Mouse (Mus musculus) cerebellum, adult 2 months (tissue): ENCODE results near the gene Cacnb3. TPM values are rescaled to one million over a fixed set of nuclear protein-coding genes. Genes with fewer than 3 reads are reported as not detected.

Experiments
- DNase-seq, 2 experiments: peaks; one replicate each; pipeline ENCODE4 v3.0.0; 2021
- H3K27ac ChIP-seq: fragments of 200-500 bp; 2 replicates; pipeline ENCODE4 v1.5.1; 2012; ENCODE audit warnings: low read length, control low read depth, inconsistent platforms; ENCODE audit not compliant: insufficient read depth
- H3K27me3 ChIP-seq: fragments of 200-500 bp; 2 replicates; pipeline ENCODE4 v1.6.1; 2012; ENCODE audit warnings: inconsistent platforms, mild to moderate bottlenecking, low read length, moderate library complexity; ENCODE audit not compliant: control insufficient read depth, insufficient read depth
- H3K4me1 ChIP-seq: fragments of 200-500 bp; 2 replicates; pipeline ENCODE4 v1.6.1; 2011; ENCODE audit warnings: low read length; ENCODE audit not compliant: control insufficient read depth, insufficient read depth
- H3K4me3 ChIP-seq: fragments of 200-500 bp; replicated peaks from 2 replicates; pipeline ENCODE3; 2011; ENCODE audit warnings: mild to moderate bottlenecking, low read depth, low read length, control low read depth; ENCODE audit not compliant: insufficient read depth
- CTCF ChIP-seq: fragments of 200-500 bp; IDR thresholded peaks from 2 replicates; pipeline ENCODE4 v1.5.1; 2011; ENCODE audit warnings: low read depth, mild to moderate bottlenecking, control low read depth, low read length, moderate library complexity, borderline replicate concordance; ENCODE audit not compliant: insufficient read depth
- POLR2A ChIP-seq: fragments of 200-500 bp; IDR thresholded peaks from 2 replicates; pipeline ENCODE4 v1.6.1; 2011; ENCODE audit warnings: low read length, control low read depth, borderline replicate concordance; ENCODE audit not compliant: insufficient read depth
- WGBS: fragments of 180-500 bp; shearing (Covaris S2); methylation state at CpG from one replicate; pipeline ENCODE4 v1.1.7; 2018; 5-methylcytosine and 5-hydroxymethylcytosine counted together
- polyA plus RNA-seq: library from polyadenylated mRNA; depleted of rRNA; stranded (reverse); fragments of >200 nt; gene quantifications from 2 replicates; pipeline ENCODE4 v1.2.3, GENCODE M21; 2012; rRNA removed

Cacnb3 gene
- polyA plus RNA-seq, 1 experiment = 65.4 TPM

DNA sequence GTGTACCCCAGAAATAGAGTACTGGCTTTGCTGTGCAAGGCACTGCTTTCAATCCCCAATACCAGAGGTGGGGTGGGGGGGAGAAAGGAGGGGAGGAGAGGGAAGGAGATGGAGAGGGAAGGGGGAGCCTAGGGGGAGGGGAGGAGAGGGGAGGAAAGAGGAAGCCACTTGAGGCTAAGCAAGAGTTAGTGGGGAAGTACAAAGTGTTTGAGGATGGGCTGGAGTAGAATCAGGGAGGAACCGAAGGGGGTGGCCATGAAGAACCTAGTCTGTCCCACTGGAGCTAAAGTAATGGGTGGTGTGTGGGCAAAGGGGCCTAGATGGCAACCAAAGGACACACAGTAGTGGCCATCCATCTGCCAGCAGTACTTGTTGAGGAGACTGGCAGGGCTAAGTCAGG is 53.1 kb downstream of the Cacnb3 start:
- Histone ChIP-seq H3K27me3 (no peaks in the 10 kb centered on the region), H3K4me1 (no peaks in the 10 kb centered on the region), H3K27ac (no peak overlapping the region), H3K4me3 (no peak overlapping the region)
- no peak for DNase-seq
- TF ChIP-seq CTCF = no peak
- TF ChIP-seq POLR2A = no peak
- WGBS = 86% methylated on average over 1 of the region's 1 CpGs

DNA sequence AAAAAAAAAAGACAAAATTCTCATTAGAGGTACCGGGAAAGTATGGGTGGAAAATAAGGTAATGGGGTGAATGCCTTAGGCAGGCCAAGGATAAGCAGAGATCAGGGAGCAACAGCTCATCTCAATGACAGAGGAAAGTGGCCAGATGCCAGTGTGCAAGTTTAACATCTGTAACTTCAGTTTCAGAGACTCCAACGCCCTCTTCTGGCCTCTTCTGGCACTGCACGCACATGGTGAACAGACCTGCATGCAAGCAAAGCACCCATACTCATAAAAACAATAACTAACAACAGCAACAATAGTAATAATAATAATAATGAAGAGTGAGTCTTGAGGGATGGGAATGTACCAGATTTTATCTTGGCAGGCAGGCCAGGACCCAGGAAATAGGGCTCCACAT is 55.3 kb downstream of the Cacnb3 start:
- no peak overlapping the region for H3K27ac ChIP-seq
- WGBS = 71% methylated on average over 3 of the region's 3 CpGs
- H3K4me1 ChIP-seq = no peaks in the 10 kb centered on the region
- DNase-seq = no peak
- H3K27me3 ChIP-seq = no peaks in the 10 kb centered on the region
- TF ChIP-seq POLR2A (no peak), CTCF (0 out of 2 replicates have a peak, but pooled peaks have one; percentile 4)
- H3K4me3 ChIP-seq = no peak overlapping the region

DNA sequence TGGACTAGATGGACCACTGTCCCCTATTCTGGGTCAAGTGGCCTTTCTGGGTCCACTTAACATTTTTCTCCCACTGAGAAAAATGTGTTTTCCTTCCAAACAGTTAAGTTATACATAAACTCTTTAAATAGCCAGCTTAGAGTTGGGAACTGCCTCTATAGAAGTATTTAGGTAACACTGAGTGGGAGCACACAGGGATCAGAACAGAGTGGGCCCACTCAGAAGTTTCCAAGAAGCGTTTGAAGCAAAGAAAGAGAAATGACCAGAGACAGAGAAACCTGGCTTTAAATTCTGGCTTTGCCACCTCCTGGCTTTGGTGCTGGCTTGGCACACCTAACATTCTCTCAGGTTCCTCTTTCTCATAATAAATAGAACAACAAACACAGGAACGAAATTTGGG is 59.0 kb downstream of the Cacnb3 start:
- H3K27ac ChIP-seq = no peak overlapping the region
- TF ChIP-seq POLR2A (no peak), CTCF (no peak)
- no peak overlapping the region for H3K4me3 ChIP-seq
- DNase-seq = no peak
- H3K27me3 ChIP-seq = no peaks in the 10 kb centered on the region
- H3K4me1 ChIP-seq = no peaks in the 10 kb centered on the region
- 73% methylated on average over 2 of the region's 2 CpGs for WGBS

DNA sequence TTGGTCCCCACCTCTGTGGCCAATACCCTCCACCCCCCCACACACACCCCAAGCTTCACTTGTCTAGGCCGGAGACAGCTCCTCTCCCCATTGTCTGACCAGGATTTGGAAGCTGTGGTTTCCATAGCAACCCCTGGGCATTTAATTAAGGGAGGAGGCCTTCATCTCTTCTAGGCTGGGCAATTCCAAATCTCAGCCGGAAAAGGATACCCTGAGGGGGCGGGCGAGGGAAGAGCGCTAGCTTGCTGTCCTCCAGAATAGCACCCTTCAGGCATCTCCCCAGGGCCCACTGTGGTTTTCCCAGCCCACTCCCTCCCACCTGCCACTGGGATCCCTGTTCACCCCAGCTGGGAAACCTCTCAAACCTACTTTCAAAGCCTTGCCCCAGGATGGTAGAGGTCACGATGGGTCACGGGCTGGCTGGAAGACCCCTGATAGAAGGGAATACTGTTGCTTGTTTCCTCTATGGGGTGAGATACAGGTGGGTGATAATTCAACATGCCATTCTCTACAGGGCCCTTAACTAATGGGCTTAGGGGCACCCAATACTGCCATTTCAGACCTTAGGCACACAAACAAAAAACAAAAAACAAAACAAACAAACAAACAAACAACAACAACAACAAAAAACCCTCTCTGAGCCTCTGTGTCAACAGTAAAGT is 61.0 kb downstream of the Cacnb3 start:
- no peak for DNase-seq
- H3K4me1 ChIP-seq = no peaks in the 10 kb centered on the region
- no peak overlapping the region for H3K4me3 ChIP-seq
- WGBS = 60% methylated on average over 7 of the region's 7 CpGs
- no peak overlapping the region for H3K27ac ChIP-seq
- TF ChIP-seq CTCF (no peak), POLR2A (no peak)
- no peaks in the 10 kb centered on the region for H3K27me3 ChIP-seq

DNA sequence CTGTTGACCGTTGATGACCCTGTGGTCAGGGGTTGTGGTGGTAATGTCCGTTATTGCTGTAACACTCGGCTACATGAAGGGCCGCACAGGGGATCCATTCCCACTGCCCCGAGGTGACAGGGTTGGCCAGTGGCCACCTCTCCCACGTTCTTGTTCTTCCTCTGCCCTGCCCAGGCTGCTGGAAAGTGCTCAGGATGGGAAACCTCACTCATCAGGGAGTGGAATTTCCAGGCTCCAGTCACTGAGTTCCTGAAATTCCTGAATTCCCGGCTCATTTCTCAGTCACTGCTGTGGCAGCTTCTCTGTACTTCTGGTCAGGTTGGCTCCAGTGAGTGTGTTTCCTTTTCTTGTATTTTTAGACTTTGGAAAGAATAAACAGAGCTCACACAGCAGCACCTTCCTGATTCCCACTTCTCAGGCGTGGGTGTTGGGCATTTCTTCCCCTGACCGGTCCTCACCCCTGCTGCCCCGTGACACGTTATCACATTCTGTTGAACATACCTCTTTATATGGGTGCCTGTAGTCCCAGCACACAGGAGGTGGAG is 61.6 kb downstream of the Cacnb3 start:
- TF ChIP-seq POLR2A (no peak), CTCF (no peak)
- no peak for DNase-seq
- Histone ChIP-seq H3K27me3 (no peaks in the 10 kb centered on the region), H3K4me1 (no peaks in the 10 kb centered on the region), H3K4me3 (no peak overlapping the region), H3K27ac (no peak overlapping the region)
- 58% methylated on average over 11 of the region's 11 CpGs for WGBS

Other genes with a start within 250 kb of the Cacnb3 start
- not detected in 2 replicates for gene Olfr283, start 249.9 kb upstream of the Cacnb3 start, polyA plus RNA-seq
- not detected in 2 replicates for gene Olfr282, start 199.6 kb upstream of the Cacnb3 start, polyA plus RNA-seq
- not detected in 2 replicates for gene Olfr281, start 178.3 kb upstream of the Cacnb3 start, polyA plus RNA-seq
- not detected in 2 replicates for gene OR5BS1P, start 160.9 kb upstream of the Cacnb3 start, polyA plus RNA-seq
- 0.34 TPM in 1 of 2 replicates, not detected in the other for gene Lalba, start 148.1 kb upstream of the Cacnb3 start, polyA plus RNA-seq
- gene Olfr279, start 138.4 kb upstream of the Cacnb3 start, polyA plus RNA-seq = 0.03 and 0.05 TPM in 2 replicates
- 60.7 and 62.4 TPM in 2 replicates for gene Kansl2, start 96.6 kb upstream of the Cacnb3 start, polyA plus RNA-seq
- 24.1 and 24.2 TPM in 2 replicates for gene Ccnt1, start 59.9 kb upstream of the Cacnb3 start, polyA plus RNA-seq
- gene 4930415O20Rik, start 59.8 kb upstream of the Cacnb3 start, polyA plus RNA-seq = not detected in 2 replicates
- gene Adcy6, start 20.8 kb upstream of the Cacnb3 start, polyA plus RNA-seq = 31.1 and 31.3 TPM in 2 replicates
- 69.4 and 71.7 TPM in 2 replicates for gene Ddx23, start 32.1 kb downstream of the Cacnb3 start, polyA plus RNA-seq
- gene Rnd1, start 46.6 kb downstream of the Cacnb3 start, polyA plus RNA-seq = 42.4 and 47.4 TPM in 2 replicates
- gene Ccdc65, start 77.4 kb downstream of the Cacnb3 start, polyA plus RNA-seq = 4.8 TPM in 2 replicates
- gene Fkbp11, start 97.4 kb downstream of the Cacnb3 start, polyA plus RNA-seq = 4.1 and 4.7 TPM in 2 replicates
- gene Arf3, start 132.4 kb downstream of the Cacnb3 start, polyA plus RNA-seq = 202 and 210 TPM in 2 replicates
- gene Wnt10b, start 147.3 kb downstream of the Cacnb3 start, polyA plus RNA-seq = 0.15 and 0.22 TPM in 2 replicates
- gene Wnt1, start 159.0 kb downstream of the Cacnb3 start, polyA plus RNA-seq = not detected in 2 replicates
- gene Ddn, start 178.7 kb downstream of the Cacnb3 start, polyA plus RNA-seq = 1.0 and 1.3 TPM in 2 replicates
- gene Prkag1, start 200.7 kb downstream of the Cacnb3 start, polyA plus RNA-seq = 90.3 and 93.6 TPM in 2 replicates
- gene Kmt2d, start 240.4 kb downstream of the Cacnb3 start, polyA plus RNA-seq = 49.9 and 52.6 TPM in 2 replicates